Mouse (Mus musculus) large intestine, adult 2 months (tissue): ENCODE results near the gene Ctsg. TPM values are rescaled to one million over a fixed set of nuclear protein-coding genes. Genes with fewer than 3 reads are reported as not detected.
"Not testable (repeated sequence)": the region's sequence is repeated elsewhere in the genome, so short reads cannot be mapped to it uniquely, and the experiment has no call there.

ENCODE experiments used
- DNase-seq: peaks from one replicate; pipeline ENCODE4 v3.0.0-alpha.2; 2012; ENCODE audit warnings: low read depth, low spot score
- WGBS: fragments of 180-500 bp; shearing (Covaris S2); methylation state at CpG from one replicate; pipeline ENCODE4 v1.1.7; 2018; 5-methylcytosine and 5-hydroxymethylcytosine counted together
- polyA plus RNA-seq: library from polyadenylated mRNA; depleted of rRNA; stranded (reverse); fragments of >200 nt; gene quantifications from 2 replicates; pipeline ENCODE4 v1.2.3, GENCODE M21; 2012; rRNA removed

The Ctsg gene
- polyA plus RNA-seq, result not detected in 2 replicates

DNA sequence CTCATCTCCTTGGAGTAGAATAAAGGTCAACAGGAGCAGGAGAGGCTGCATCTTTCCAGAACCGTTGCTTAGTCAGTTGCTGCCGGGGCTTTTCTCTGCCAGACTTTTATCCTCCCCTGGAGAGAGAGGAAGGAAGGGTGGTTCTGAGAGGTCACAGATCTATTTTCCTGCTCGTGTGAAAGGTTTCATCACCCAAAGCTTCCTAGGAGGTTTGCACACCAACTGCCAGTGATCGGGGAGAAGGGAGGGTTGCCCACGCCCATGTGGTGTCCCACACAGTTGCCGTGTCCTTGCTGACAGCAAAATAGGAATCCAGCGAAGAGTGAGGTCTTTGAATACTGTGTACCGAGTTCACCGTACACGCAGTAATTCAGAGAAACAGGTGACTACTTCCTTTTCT, at the start of gene Ctsg:
Gene Ctsg, minus strand, starts transcription at position 189 of the 400 bp plus-strand sequence.
- DNase-seq, result no peak
- 47% methylated on average over 10 of the region's 10 CpGs for WGBS

DNA sequence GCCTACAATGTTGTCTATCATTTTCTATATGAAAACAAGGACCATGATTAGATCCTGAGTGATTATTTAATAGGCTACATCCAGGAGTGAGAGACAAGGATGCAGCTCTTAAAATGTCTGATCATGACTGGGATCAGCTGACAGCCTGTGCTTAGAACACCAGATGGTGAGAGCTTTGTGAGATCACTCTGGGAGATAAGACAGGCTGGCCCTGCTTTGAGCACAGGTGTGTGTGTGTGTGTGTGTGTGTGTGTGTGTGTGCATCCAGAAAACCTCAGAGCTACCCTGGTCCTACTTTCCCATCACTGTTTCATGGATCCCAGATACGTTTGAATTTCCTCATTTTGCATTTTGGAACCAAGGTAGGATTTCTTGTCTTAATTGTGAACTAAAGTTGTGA, 31.3 kb upstream of the Ctsg start:
- DNase-seq, result not testable (repeated sequence)
- WGBS, result 68% methylated on average over 1 of the region's 1 CpGs

DNA sequence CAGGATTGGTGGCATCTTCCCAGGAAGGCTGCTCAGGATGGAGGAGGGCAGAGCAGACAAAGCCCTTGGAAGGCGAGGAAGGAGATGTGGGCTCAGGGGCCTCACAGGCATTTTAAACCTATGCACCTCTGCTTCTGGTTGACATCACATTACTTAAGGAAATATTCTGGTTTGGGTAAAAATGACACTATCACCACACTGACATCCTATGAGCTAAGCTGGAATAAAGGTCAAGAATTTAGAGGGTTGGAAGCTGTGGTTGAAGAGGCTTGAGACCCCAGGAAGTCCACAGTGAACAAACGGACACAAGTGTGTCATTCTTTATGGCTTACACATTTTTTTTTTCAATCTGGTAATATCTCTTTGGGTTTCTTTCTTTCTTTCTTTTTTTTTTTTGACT, 30.1 kb upstream of the Ctsg start, which contains the start of gene Gzmd:
Gene Gzmd, minus strand, starts transcription at position 101 of the 400 bp plus-strand sequence.
- DNase-seq, result not testable (repeated sequence)
- 64% methylated on average over 2 of the region's 2 CpGs for WGBS

DNA sequence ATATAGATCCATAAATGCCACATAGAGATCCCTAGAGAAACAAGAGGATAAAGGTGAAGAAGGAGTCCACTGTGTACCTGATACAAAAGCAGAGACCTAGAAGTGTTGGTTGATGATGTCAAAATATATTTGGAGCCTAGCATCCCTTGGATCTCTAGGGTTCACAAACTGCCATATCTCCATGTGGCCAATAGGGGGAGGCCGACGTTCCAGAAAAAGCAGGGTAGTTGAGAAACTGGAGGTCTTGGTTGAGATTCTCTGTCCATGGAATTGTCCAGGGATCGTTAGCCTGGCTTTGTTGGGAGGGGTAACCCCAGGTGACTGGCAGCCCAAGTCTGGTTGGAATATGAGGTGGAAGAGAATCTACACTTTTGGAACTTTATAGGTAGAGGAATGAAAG, 26.0 kb upstream of the Ctsg start:
- WGBS, result 47% methylated on average over 3 of the region's 3 CpGs
- DNase-seq, result no peak

DNA sequence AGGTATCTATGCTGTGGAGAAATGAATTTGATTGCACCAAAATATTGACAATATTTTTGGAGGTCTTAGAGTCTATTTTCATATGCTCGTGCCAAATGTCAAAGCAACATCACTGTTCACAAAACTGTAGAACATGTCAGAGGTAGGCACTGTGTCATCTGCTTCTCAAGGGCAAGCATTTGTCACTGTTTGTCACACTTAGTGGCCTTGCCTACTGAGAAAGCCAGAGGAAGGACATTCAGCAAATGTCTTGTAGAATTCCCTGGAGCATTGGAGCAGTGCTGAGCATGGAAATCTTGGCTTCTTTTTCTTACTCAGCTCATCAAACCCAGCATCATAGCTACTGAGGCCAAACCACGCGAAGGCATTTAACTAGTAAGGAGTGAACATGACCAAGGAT, 21.1 kb upstream of the Ctsg start:
- no peak for DNase-seq
- 88% methylated on average over 3 of the region's 3 CpGs for whole genome bisulfite sequencing

DNA sequence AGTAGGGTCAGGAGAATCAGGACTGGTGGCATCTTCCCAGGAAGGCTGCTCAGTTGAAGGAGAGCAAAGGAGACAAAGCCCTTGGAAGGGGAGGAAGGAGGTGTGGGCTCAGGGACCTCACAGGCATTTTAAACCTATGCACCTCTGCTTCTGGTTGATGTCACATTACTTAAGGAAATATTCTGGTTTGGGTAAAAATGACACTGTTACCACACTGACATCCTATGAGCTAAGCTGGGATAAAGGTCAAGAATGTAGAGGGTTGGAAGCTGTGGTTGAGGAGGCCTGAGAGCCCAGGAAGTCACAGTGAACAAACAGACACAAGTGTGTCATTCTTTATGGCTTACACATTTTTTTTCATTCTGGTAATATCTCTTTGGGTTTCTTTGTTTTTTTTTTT, 18.2 kb upstream of the Ctsg start, which contains the start of gene Gzme:
Gene Gzme, minus strand, starts transcription at position 101 of the 400 bp plus-strand sequence.
- DNase-seq, result no peak

DNA sequence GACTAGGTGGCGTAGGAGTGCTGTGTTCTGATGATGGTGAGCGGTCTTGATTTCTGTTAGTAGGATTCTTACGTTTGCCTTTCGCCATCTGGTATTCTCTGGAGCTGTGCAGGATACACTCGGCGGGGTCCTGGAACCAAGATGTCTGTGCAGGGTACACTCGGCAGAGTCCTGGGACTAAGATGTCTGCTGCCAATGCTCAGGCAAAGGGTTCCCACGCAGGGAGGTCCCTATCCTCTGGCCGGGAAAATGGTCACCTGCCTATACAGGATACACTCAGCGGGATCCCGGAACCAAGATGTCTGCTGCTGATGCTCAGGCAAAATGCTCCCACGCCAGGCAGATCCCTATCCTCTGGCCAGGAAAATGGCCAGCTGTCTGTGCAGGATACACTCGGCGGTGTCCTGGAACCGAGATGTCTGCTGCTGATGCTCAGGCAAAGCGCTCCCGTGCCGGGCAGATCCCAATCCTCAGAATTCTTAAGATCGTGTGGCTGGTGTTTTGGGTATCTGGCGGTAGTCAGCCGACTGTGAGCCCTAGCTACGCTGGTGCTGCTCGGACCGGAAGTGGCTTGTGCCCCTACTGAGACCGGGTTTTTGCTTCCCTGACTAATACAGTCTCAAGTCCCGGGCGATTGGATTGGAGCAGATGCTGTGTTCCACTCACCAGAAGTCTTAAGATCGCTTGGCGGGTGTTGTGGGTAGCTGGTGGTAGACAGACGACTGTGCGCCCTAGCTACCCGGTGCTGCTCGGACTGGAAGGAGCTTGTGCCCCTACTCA, 13.3 kb upstream of the Ctsg start:
- 89% methylated on average over 33 of the region's 33 CpGs for WGBS

DNA sequence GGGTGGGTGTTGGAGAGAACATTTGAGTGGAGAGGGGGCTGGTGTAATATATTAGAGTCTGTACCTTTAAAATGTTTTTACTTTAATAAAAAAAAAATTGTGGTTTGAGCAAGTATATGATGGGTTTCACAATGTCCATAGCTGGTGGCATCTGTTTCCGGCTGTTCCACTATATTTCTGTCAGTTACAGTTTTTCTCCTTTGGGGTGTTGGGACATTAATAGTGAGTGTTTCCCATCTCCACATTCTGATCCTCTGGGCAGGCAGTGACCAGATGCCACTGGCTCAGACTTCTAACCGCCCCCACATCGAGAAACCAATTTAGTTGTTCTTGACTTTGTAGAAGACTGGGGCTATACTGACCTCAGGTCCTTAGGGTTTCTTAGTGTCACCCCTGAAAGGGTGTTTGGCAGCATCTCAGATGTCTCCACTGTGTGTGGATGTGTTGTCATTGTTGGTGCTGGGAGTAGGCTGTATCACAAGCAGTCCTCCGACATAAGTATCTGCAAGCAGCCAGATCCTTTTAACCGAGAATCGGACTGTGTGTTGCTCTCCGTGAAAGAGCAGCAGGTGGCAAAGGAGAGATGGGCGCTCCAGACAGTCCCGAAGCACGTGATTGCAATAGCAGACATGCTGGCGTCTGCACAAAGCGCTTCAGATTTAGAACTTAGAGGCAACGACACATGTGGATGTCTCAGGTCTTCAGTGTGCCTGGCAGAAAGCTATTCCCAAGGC, 3.2 kb upstream of the Ctsg start:
- DNase-seq, result no peak
- WGBS, result 77% methylated on average over 13 of the region's 13 CpGs

More for the DNA sequence above, 13.3 kb upstream of the Ctsg start:
- not testable (repeated sequence) for DNase-seq

DNA sequence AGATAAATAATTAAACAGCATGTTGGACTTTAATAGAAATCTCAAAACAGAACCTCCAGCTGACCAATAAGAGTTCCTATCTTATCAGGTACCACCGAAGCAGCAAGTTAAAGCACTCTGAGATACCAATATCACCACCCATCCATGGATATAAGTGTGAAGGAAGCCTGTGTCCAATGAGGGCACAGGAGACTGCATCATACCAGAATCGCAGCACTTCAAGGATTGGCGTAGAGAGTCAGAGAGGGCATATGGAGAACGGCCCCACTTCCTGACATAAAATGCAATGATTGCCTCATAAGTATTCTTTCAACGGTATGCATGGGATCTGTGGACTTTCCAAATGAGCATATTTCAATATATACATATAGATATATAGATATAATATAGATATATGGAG, 2.6 kb upstream of the Ctsg start:
- WGBS, result 65% methylated on average over 5 of the region's 5 CpGs
- DNase-seq, result no peak

DNA sequence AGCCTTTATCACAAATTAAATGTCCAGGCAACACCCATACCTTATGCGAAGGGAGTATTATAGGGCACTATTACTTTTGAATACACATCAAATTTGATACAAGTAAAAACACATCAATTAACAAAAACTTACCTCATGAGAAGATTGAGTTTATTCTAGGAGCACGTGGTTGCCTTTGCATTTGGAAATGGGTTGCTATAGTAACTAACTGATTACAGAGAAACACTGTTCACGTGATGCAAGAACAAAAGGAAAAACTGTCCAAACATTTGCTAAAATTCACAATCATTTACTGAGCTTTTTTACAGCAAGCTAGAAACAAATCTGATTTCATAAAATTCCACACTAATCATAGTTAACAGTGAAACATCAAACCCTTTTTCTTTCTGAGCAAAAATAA, 1.1 kb upstream of the Ctsg start:
- 61% methylated on average over 3 of the region's 3 CpGs for WGBS
- DNase-seq, result no peak

DNA sequence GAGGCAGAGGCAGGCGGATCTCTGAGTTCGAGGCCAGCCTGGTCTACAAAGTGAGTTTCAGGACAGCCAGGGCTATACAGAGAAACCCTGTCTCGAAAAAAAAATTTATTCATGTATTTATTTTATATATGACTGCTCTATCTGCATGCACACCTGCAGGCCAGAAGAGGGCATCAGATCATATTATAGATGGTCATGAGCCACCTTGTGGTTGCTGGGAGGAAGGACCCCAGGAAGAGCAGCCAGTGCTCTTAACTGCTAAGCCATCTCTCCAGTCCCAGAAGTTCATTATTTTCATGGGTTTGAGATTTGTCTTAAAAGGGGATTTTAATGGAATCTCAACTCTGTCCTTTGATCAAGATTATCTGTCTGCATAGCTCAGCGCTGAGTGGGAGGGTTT, 3.4 kb downstream of the Ctsg start:
- DNase-seq, result no peak
- whole genome bisulfite sequencing, result 78% methylated on average over 4 of the region's 4 CpGs

DNA sequence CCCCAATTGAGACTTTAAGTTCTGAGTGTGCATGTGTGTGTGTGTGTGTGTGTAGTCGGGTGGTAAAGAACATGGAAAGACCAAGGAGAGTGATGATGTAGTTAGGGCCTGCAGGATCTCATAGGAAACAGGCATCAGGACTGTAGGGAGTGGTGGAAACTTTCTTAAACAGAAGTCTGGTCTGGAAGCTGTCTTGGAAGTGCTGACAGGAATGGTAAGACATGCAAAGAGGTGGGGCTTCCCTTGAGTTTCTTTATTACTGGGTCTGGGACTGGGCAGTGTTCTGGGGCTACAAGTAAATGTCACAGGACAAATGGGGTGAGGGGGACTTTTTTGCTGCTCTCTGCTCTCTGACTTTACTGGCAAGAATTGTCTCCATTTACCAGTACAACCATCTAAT, 4.8 kb downstream of the Ctsg start:
- WGBS, result 74% methylated on average over 1 of the region's 1 CpGs
- no peak for DNase-seq

DNA sequence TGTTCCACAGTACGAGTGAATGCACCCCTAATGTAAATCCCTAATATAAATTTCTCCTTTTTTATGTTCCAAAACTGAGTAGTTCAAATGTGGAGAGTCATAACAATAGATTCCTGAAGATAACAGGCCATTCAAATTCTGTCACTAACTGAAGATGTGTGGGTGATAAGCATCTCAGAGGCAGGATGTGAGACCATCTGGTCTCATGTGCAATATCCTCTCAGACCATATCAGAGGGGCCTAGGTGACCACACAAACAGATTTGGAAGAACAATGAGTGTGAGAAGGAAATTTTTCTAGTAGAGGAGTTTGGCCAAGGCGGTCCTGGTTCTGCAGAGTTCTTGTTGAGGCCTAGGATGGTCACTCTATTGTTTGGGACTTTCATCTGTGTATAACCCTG, 9.0 kb downstream of the Ctsg start:
- 68% methylated on average over 2 of the region's 2 CpGs for WGBS
- DNase-seq, result no peak

DNA sequence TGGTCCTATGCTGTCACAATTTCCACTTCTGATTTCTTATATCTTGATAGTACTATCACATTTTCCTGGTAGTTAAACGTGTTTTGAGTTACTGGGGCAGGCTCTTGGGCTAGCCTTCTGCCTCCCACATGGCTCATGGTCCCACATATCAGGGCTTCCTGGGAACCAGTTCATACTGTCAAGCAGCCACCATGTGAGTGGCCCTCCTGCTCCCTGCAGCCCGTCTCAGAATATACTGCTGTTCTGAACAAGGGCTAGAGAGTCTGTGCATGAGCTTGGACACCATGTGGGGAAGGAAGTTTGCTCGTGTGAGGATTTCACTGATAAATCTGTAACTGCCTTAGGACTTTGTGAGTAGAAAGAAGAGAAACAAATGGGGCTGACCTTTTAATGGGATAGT, 15.7 kb downstream of the Ctsg start:
- no peak for DNase-seq
- WGBS, result 69% methylated on average over 3 of the region's 3 CpGs

DNA sequence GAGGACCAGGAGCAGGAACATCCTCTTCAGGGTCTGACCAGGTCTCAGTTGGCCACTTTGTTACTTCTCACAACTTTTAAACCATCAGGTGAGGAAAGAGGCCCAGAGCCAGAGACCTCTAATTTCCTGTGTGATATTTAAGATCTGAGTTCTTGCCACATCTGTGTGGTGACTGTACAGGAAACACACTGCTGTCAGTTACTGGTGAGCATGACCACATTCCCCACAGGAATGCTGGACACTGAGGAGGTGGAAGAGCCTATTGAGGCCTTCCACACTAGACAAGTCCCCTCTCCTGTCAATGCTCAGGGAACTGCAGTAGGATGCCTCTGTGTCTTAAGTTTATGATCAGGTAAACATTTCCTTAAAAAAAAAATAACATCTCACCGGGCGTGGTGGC, 17.2 kb downstream of the Ctsg start, which contains the start of gene Mcpt8:
Gene Mcpt8, minus strand, starts transcription at position 107 of the 400 bp plus-strand sequence.
- WGBS, result 76% methylated on average over 2 of the region's 2 CpGs
- no peak for DNase-seq

DNA sequence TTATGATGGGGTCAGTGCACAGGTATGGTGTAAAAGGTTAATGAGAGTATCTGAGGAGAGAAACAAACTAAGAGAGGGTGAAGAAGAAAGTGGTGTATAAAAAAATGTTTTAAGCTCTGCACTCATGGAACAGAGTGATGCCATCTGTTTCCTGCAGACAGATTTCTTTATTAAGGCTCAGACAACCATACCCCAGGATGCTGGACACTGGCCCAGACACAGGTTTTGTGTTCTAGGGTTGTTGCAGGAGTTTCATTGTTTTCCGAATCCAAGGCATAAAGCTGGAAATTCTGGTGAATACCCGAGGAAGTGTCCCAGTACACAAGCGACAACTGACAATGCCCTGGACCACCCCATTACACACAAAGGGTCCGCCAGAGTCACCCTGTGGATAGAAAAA, 20.4 kb downstream of the Ctsg start:
- WGBS, result 86% methylated on average over 4 of the region's 4 CpGs
- DNase-seq, result no peak

DNA sequence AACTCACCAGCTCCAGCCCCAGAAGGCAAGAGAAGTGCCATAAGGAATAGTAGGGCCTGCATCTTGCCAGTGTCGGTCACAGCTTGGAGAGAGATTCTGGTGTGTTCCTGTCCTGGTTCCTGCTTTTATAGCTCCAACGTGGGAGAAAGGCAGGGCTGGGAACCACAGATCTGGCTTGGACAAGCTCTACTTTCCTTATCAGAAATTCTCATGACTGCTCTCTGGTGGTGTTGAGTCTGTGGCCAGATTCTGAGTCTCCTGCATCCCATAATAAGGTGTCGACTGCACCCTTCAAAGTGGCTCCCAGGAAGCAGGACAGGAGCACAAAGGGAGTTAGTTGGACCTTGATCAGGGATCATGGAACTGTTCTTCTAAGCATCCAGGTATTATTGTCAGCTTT, 40.2 kb downstream of the Ctsg start, which contains the start of gene Mcpt4:
Gene Mcpt4, minus strand, starts transcription at position 101 of the 400 bp plus-strand sequence.
- 51% methylated on average over 3 of the region's 3 CpGs for WGBS
- not testable (repeated sequence) for DNase-seq

DNA sequence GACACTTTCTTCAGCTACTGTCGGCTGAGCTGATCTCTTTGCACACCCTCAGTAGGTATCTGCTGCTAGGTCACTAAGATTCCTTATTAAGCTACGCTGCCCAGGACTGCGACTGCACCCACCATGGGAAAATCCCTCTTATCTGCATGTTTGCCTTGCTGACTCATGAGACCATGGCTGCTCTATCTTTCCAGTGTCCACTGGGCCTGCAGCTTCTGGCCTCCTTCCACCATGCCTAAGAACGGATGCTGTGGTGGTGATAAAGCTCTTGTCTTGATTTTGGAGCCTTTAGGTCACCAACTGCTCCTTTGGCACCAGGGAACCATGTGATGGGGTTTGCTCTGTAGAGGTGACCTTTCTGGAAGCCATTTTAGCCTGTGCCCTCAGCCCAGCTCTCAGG, 44.7 kb downstream of the Ctsg start:
- DNase-seq, result no peak
- WGBS, result 63% methylated on average over 4 of the region's 4 CpGs

DNA sequence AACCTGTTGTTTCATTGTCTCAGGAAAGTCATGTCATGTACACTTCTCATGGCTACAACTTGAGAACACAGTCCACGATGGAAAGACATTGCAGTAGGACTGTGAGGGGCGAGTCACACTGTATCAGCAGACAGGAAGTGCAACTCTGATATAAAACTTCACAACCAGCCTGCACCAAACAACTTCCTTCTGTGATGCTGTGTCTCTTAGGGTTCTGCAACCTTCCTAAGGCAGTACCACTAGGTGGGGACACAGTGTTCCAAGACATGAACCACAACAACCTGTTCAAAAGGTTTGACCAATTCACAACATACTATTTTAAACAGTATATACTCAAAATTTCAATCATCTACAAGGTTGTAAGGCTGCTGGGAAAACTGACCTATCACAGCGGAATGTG, 47.0 kb downstream of the Ctsg start:
- WGBS, result 57% methylated on average over 3 of the region's 3 CpGs

More for the DNA sequence above, 47.0 kb downstream of the Ctsg start:
- DNase-seq, result no peak
